Mouse (Mus musculus) midbrain, postnatal 0 days (tissue): ENCODE data around the gene Pecr. TPM values are rescaled to one million over a fixed set of nuclear protein-coding genes. Genes with fewer than 3 reads are reported as not detected.
A peak's percentile ranks its signal among the peaks of the same experiment; 100 is the strongest.
"Not testable (repeated sequence)": the region's sequence is repeated elsewhere in the genome, so short reads cannot be mapped to it uniquely, and the experiment has no call there.

Experiments used
- ATAC-seq: fragments of 200-750 bp; cut with Nextera tagmentation; 2 replicates; pipeline ENCODE4 v1.8.0; 2017; ENCODE audit warnings: moderate number of reproducible peaks, mild to moderate bottlenecking, moderate TSS enrichment, moderate library complexity; ENCODE audit not compliant: low FRiP score
- DNase-seq: peaks from one replicate; pipeline ENCODE4 v3.0.0-alpha.2; 2015; ENCODE audit warnings: low spot score
- H3K27ac ChIP-seq: fragments of 300-500 bp; sonication (generic); 2 replicates; pipeline ENCODE4 v1.5.1; 2014; ENCODE audit warnings: low read depth, mild to moderate bottlenecking, low read length, mixed read lengths
- H3K27me3 ChIP-seq: fragments of 300-500 bp; sonication (generic); 2 replicates; pipeline ENCODE4 v1.6.1; 2014; ENCODE audit warnings: low read length, control low read depth, mixed read lengths; ENCODE audit not compliant: insufficient read depth
- H3K36me3 ChIP-seq: fragments of 300-500 bp; sonication (generic); 2 replicates; pipeline ENCODE4 v1.6.1; 2014; ENCODE audit warnings: low read length, control low read depth, mixed read lengths; ENCODE audit not compliant: insufficient read depth
- H3K4me1 ChIP-seq: fragments of 300-500 bp; sonication (generic); 2 replicates; pipeline ENCODE4 v1.6.1; 2014; ENCODE audit warnings: mild to moderate bottlenecking, control low read depth, antibody characterized with exemption, low read length, mixed read lengths; ENCODE audit not compliant: insufficient read depth
- H3K4me2 ChIP-seq: fragments of 300-500 bp; sonication (generic); 2 replicates; pipeline ENCODE4 v1.6.1; 2014; ENCODE audit warnings: low read depth, mild to moderate bottlenecking, low read length, mixed read lengths; ENCODE audit not compliant: poor library complexity, severe bottlenecking
- H3K4me3 ChIP-seq: fragments of 300-500 bp; sonication (generic); 2 replicates; pipeline ENCODE4 v1.5.1; 2014; ENCODE audit warnings: low read depth, mild to moderate bottlenecking, low read length, moderate library complexity
- H3K9ac ChIP-seq: fragments of 300-500 bp; sonication (generic); replicated peaks from 2 replicates; pipeline ENCODE4 v1.6.1; 2014; ENCODE audit warnings: mild to moderate bottlenecking, low read length, moderate library complexity, mixed read lengths; ENCODE audit not compliant: poor library complexity, severe bottlenecking
- H3K9me3 ChIP-seq: fragments of 300-500 bp; sonication (generic); 2 replicates; pipeline ENCODE4 v1.6.1; 2016; ENCODE audit warnings: low read length, control low read depth
- CTCF ChIP-seq: IDR thresholded peaks from 2 replicates; pipeline ENCODE4 v1.5.1; 2016; ENCODE audit warnings: antibody characterized with exemption, mild to moderate bottlenecking
- WGBS: fragments of 180-500 bp; shearing (Covaris S2); extraction: QIAGEN DNeasy Blood & Tissue Kit; methylation state at CpG from one replicate; pipeline ENCODE4 v1.1.7; 2014; 5-methylcytosine and 5-hydroxymethylcytosine counted together
- polyA plus RNA-seq: library from polyadenylated mRNA; unstranded; fragments of >200 nt; fragmentation: Nextera tagmentation; extraction: Ambion mirVana; gene quantifications from 2 replicates; pipeline ENCODE4 v1.2.1, GENCODE M21; 2015
- total RNA-seq: library from RNA; depleted of rRNA; stranded (reverse); fragments of >200 nt; gene quantifications from 2 replicates; pipeline ENCODE4 v1.2.3, GENCODE M21; 2014

The Pecr gene
- total and polyA plus RNA-seq, 2 experiments from 2014 or later, result 2.7 to 10.2 TPM

GRCm38 (mm10) chr1:72244317-72245036, 39.6 kb downstream of the Pecr start:
- H3K9ac ChIP-seq, result no peak overlapping the region
- TF ChIP-seq CTCF, result no peak
- DNase-seq (peak; percentile 77), ATAC-seq (no peak)
- 2% methylated on average over 12 of the region's 12 CpGs for WGBS
- no peaks in the 10 kb centered on the region for H3K27me3 ChIP-seq
- no peaks in the 10 kb centered on the region for H3K4me1 ChIP-seq
- peak overlapping the region; percentile 48 for H3K4me3 ChIP-seq
- H3K27ac ChIP-seq, result peak overlapping the region; percentile 96
- H3K9me3 ChIP-seq, result no peaks in the 10 kb centered on the region
- H3K4me2 ChIP-seq, result peak overlapping the region; percentile 56
- H3K36me3 ChIP-seq, result no peaks in the 10 kb centered on the region

- peak overlapping the region; percentile 96 for H3K27ac ChIP-seq
- under 1% methylated on average over 44 of the region's 47 CpGs for WGBS
- DNase-seq, result peak; percentile 96
- H3K4me3 ChIP-seq, result peak overlapping the region; percentile 48
- ATAC-seq, result peak; percentile 94
- TF ChIP-seq CTCF, result peak; percentile 55
- H3K4me1 ChIP-seq, result no peaks in the 10 kb centered on the region
- no peaks in the 10 kb centered on the region for H3K27me3 ChIP-seq
- H3K4me2 ChIP-seq, result peak overlapping the region; percentile 56
- H3K36me3 ChIP-seq, result no peaks in the 10 kb centered on the region
- H3K9ac ChIP-seq, result peak overlapping the region; percentile 79
- H3K9me3 ChIP-seq, result no peaks in the 10 kb centered on the region
Observed at GRCm38 (mm10) chr1:72243656-72244316, 40.3 kb downstream of the Pecr start.

- no peak for TF ChIP-seq CTCF
- Histone ChIP-seq H3K27me3 (no peaks in the 10 kb centered on the region), H3K9me3 (no peaks in the 10 kb centered on the region), H3K27ac (no peak overlapping the region), H3K4me3 (no peak overlapping the region), H3K9ac (no peak overlapping the region), H3K36me3 (no peaks in the 10 kb centered on the region), H3K4me2 (no peak overlapping the region), H3K4me1 (no peaks in the 10 kb centered on the region)
- ATAC-seq (no peak), DNase-seq (no peak)
- 90% methylated on average over 5 of the region's 5 CpGs for WGBS
Observed at GRCm38 (mm10) chr1:72242581-72243143, 41.5 kb downstream of the Pecr start.

- WGBS, result 84% methylated on average over 3 of the region's 3 CpGs
- not testable (repeated sequence) for H3K27ac ChIP-seq, H3K36me3 ChIP-seq, ATAC-seq, H3K9ac ChIP-seq, H3K4me2 ChIP-seq, H3K27me3 ChIP-seq, H3K4me3 ChIP-seq, H3K9me3 ChIP-seq, DNase-seq, H3K4me1 ChIP-seq
Observed at GRCm38 (mm10) chr1:72239113-72239512, 45.0 kb downstream of the Pecr start.

GRCm38 (mm10) chr1:72238016-72238580, 46.0 kb downstream of the Pecr start:
- DNase-seq (no peak), ATAC-seq (no peak)
- Histone ChIP-seq H3K36me3 (no peaks in the 10 kb centered on the region), H3K27ac (no peak overlapping the region), H3K9ac (no peak overlapping the region), H3K4me3 (no peak overlapping the region), H3K4me1 (no peaks in the 10 kb centered on the region), H3K4me2 (no peak overlapping the region), H3K9me3 (no peaks in the 10 kb centered on the region), H3K27me3 (no peaks in the 10 kb centered on the region)
- TF ChIP-seq CTCF, result no peak
- WGBS, result 74% methylated on average over 10 of the region's 10 CpGs
